Mouse (Mus musculus): ENCODE data around the gene Syn3. TPM values are rescaled to one million over a fixed set of nuclear protein-coding genes. Genes with fewer than 3 reads are reported as not detected.

Gene Syn3
- polyA plus RNA-seq, 1 experiment = 2.6 TPM

DNA sequence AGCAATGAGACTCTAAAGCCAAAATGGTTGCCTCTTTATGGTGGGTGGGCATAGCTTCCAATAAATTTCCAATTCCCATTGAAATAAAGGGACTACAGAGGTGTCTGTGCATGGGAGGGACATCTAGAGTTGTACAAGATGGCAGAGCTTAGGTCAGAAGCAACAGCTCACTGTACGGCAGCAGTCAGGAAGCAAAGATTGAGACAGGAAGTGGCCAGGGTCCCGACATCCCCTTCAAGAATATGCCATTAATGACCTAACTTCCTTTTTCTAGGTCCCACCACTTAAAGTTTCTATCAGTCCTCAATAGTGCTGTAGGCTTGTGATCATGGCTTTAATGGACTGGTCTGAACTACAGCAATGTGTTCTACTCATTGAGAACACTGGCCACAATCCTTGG lies 330.6 kb downstream of the Syn3 start:
- Histone ChIP-seq H3K36me3 (ENCODE audit: control insufficient read depth, insufficient read depth, low read length, poor library complexity, severe bottlenecking) (no peaks in the 10 kb centered on the region), H3K9me3 (replicated peaks; ENCODE audit: control insufficient read depth, insufficient read depth, low read length, poor library complexity, severe bottlenecking) (0 out of 2 replicates have a peak, but pooled peaks cover 2% of the 10 kb centered on the region), H3K27me3 (ENCODE audit: control insufficient read depth, insufficient read depth, low read length, poor library complexity, severe bottlenecking) (no peaks in the 10 kb centered on the region), H3K4me3 (ENCODE audit: low read depth, low read length) (no peak overlapping the region), H3K27ac (ENCODE audit: insufficient read depth, low read length) (no peak overlapping the region), H3K9ac (ENCODE audit: low read depth, poor library complexity, severe bottlenecking) (no peak overlapping the region), H3K4me1 (ENCODE audit: control insufficient read depth, insufficient read depth, low read length) (no peaks in the 10 kb centered on the region)
- TF ChIP-seq POLR2A (IDR thresholded peaks at IDR 0.05; ENCODE audit: insufficient read depth, low read length) (no peak), CTCF (IDR thresholded peaks at IDR 0.05; ENCODE audit: low read depth, low read length) (no peak), EP300 (IDR thresholded peaks at IDR 0.05; ENCODE audit: insufficient read depth, low read depth, low read length) (no peak)

DNA sequence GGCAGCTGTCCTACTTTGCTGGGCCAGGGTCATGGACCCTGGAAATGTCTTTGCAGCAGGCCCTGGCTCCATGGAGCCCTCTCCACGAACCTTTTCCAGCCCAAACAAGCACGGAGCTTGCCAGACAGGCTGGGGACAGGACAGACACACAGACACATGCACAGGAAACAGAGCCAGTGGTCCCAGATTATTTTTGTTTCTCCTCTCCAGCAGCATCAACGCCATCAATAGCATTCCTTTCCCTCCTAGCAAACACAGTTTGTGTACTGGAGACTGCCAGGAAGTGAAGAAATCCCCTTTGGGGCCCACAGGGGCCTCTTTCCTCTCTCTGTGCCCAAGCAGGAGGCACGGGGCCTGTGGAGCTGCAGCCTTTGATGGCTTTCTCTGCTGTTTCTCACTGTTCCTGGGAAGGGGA lies 331.8 kb downstream of the Syn3 start:
- no peaks in the 10 kb centered on the region for H3K27me3 ChIP-seq (ENCODE audit: control insufficient read depth, insufficient read depth, low read length, poor library complexity, severe bottlenecking)
- H3K27ac ChIP-seq (ENCODE audit: insufficient read depth, low read length) = no peak overlapping the region
- H3K9ac ChIP-seq (ENCODE audit: low read depth, poor library complexity, severe bottlenecking) = no peak overlapping the region
- no peaks in the 10 kb centered on the region for H3K36me3 ChIP-seq (ENCODE audit: control insufficient read depth, insufficient read depth, low read length, poor library complexity, severe bottlenecking)
- no peaks in the 10 kb centered on the region for H3K4me1 ChIP-seq (ENCODE audit: control insufficient read depth, insufficient read depth, low read length)
- no peaks in the 10 kb centered on the region for H3K9me3 ChIP-seq (replicated peaks; ENCODE audit: control insufficient read depth, insufficient read depth, low read length, poor library complexity, severe bottlenecking)
- TF ChIP-seq EP300 (IDR thresholded peaks at IDR 0.05; ENCODE audit: insufficient read depth, low read depth, low read length) (no peak), CTCF (IDR thresholded peaks at IDR 0.05; ENCODE audit: low read depth, low read length) (no peak), POLR2A (IDR thresholded peaks at IDR 0.05; ENCODE audit: insufficient read depth, low read length) (no peak)
- no peak overlapping the region for H3K4me3 ChIP-seq (ENCODE audit: low read depth, low read length)

DNA sequence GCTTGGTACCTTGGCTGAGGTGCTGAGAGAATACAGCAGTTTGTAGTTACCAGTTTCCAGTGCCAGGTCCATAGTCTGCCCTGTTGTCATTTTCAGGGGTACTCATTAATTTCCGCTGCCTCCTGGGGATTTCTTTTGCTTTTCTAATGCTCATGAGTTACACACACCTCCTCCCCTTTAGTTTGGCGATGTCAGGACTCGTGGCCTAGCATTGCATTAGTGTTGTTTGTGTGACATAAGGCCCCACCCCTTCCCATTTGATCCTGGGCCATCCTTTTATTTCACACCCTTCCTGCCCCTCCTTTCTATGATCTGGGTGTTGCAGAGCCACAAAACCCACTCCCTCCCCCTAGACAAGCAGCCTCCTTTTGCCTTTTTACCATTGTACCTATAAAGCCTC lies 334.6 kb downstream of the Syn3 start:
- no peaks in the 10 kb centered on the region; the same call in 1 of the 2 replicates for H3K27me3 ChIP-seq (ENCODE audit: control insufficient read depth, insufficient read depth, low read length, poor library complexity, severe bottlenecking)
- no peak overlapping the region for H3K9ac ChIP-seq (ENCODE audit: low read depth, poor library complexity, severe bottlenecking)
- H3K4me1 ChIP-seq (ENCODE audit: control insufficient read depth, insufficient read depth, low read length) = no peaks in the 10 kb centered on the region
- no peaks in the 10 kb centered on the region for H3K36me3 ChIP-seq (ENCODE audit: control insufficient read depth, insufficient read depth, low read length, poor library complexity, severe bottlenecking)
- no peak overlapping the region for H3K27ac ChIP-seq (ENCODE audit: insufficient read depth, low read length)
- TF ChIP-seq EP300 (IDR thresholded peaks at IDR 0.05; ENCODE audit: insufficient read depth, low read depth, low read length) (no peak), CTCF (IDR thresholded peaks at IDR 0.05; ENCODE audit: low read depth, low read length) (no peak), POLR2A (IDR thresholded peaks at IDR 0.05; ENCODE audit: insufficient read depth, low read length) (no peak)
- H3K9me3 ChIP-seq (replicated peaks; ENCODE audit: control insufficient read depth, insufficient read depth, low read length, poor library complexity, severe bottlenecking) = no peaks in the 10 kb centered on the region
- H3K4me3 ChIP-seq (ENCODE audit: low read depth, low read length) = no peak overlapping the region

DNA sequence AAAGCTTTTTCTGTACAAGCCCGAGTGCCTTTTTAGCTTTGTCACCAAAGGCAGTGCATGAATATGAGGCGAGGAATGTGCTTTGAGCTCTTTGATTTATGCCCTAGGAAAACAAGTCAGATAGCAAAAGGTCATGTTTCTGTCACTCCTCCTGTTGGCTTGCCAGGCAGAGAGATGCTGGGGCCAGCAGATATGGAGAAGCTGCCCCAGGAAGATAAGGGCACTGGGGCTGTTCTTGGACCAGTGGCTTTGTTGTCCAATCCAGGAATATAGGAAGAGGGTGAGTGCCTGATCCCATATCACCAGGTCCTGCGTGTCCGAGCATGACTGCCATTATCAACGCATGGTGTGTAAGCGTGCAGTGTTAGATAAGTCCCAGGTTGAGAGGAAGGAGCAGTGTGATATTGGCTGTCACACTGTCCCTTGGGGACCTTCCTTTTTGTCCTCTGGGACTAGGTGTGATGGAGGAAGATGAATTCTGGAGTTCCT lies 336.9 kb downstream of the Syn3 start:
- H3K4me1 ChIP-seq (ENCODE audit: control insufficient read depth, insufficient read depth, low read length) = no peaks in the 10 kb centered on the region
- no peaks in the 10 kb centered on the region for H3K36me3 ChIP-seq (ENCODE audit: control insufficient read depth, insufficient read depth, low read length, poor library complexity, severe bottlenecking)
- no peak overlapping the region for H3K4me3 ChIP-seq (ENCODE audit: low read depth, low read length)
- no peak for TF ChIP-seq CTCF (IDR thresholded peaks at IDR 0.05; ENCODE audit: low read depth, low read length)
- no peak for TF ChIP-seq EP300 (IDR thresholded peaks at IDR 0.05; ENCODE audit: insufficient read depth, low read depth, low read length)
- TF ChIP-seq POLR2A (IDR thresholded peaks at IDR 0.05; ENCODE audit: insufficient read depth, low read length) = no peak
- H3K27ac ChIP-seq (ENCODE audit: insufficient read depth, low read length) = no peak overlapping the region
- no peaks in the 10 kb centered on the region; the same call in 1 of the 2 replicates for H3K27me3 ChIP-seq (ENCODE audit: control insufficient read depth, insufficient read depth, low read length, poor library complexity, severe bottlenecking)
- no peak overlapping the region for H3K9ac ChIP-seq (ENCODE audit: low read depth, poor library complexity, severe bottlenecking)
- H3K9me3 ChIP-seq (replicated peaks; ENCODE audit: control insufficient read depth, insufficient read depth, low read length, poor library complexity, severe bottlenecking) = no peaks in the 10 kb centered on the region

DNA sequence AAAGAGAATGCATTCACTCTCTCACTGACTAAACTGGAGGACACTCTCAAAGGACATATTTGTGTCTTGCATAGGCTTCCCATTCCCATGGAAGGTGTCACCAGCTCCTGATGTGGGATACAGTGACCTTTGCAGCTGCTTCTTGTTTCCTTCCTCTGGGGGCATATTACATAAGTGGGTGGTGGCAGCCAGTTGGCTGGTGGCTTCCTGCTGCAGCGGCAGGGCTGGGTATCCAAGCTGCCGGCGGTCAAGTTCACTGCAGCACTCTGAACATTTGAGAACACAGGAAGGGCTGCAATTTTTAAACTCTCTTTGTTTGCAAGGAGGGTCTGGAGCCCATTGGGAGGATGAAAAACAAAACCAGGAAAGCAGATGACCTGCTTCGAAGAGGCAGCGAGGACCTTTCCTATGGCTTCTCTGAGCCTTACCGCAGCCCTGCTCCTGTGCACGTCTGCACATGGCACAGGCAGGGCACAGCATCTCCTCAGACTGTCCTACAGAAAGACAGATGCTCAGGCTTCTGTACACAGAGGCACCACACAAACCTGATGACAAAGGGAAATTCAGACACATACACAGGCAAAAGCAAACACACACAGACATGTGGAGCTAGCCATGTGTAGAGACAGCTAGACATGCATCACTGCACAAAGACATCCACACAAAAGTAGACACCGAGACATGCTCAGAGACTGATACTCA lies 340.3 kb downstream of the Syn3 start:
- H3K27me3 ChIP-seq (ENCODE audit: control insufficient read depth, insufficient read depth, low read length, poor library complexity, severe bottlenecking) = no peaks in the 10 kb centered on the region; the same call in 1 of the 2 replicates
- TF ChIP-seq POLR2A (IDR thresholded peaks at IDR 0.05; ENCODE audit: insufficient read depth, low read length) (no peak), EP300 (IDR thresholded peaks at IDR 0.05; ENCODE audit: insufficient read depth, low read depth, low read length) (no peak), CTCF (IDR thresholded peaks at IDR 0.05; ENCODE audit: low read depth, low read length) (no peak)

DNA sequence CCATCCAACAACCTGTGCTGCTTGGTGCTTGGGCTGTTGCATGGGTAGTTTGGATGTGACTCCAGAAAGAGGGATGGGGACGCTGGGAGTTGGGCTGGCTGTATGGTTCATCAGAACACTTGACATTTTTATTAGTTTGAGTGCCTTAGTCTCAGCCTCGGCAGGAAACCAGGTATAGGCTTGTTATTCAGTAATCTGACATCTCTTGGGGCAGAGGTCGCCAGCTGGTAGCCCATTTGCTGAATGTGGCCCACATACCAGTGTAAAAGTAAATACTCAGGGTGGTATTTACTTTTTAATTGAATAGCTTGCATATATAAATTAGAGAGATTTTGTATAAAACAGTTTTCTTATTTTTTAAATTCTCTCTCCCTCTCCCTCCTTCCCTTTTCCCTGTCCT lies 343.4 kb downstream of the Syn3 start:
- Histone ChIP-seq H3K4me1 (ENCODE audit: control insufficient read depth, insufficient read depth, low read length) (no peaks in the 10 kb centered on the region), H3K27me3 (ENCODE audit: control insufficient read depth, insufficient read depth, low read length, poor library complexity, severe bottlenecking) (no peaks in the 10 kb centered on the region), H3K27ac (ENCODE audit: insufficient read depth, low read length) (no peak overlapping the region), H3K4me3 (ENCODE audit: low read depth, low read length) (no peak overlapping the region), H3K9ac (ENCODE audit: low read depth, poor library complexity, severe bottlenecking) (no peak overlapping the region), H3K36me3 (ENCODE audit: control insufficient read depth, insufficient read depth, low read length, poor library complexity, severe bottlenecking) (no peaks in the 10 kb centered on the region), H3K9me3 (replicated peaks; ENCODE audit: control insufficient read depth, insufficient read depth, low read length, poor library complexity, severe bottlenecking) (no peaks in the 10 kb centered on the region)
- no peak for TF ChIP-seq EP300 (IDR thresholded peaks at IDR 0.05; ENCODE audit: insufficient read depth, low read depth, low read length)
- TF ChIP-seq POLR2A (IDR thresholded peaks at IDR 0.05; ENCODE audit: insufficient read depth, low read length) = no peak
- TF ChIP-seq CTCF (IDR thresholded peaks at IDR 0.05; ENCODE audit: low read depth, low read length) = no peak

More for the DNA sequence above, 340.3 kb downstream of the Syn3 start:
- H3K9me3 ChIP-seq (replicated peaks; ENCODE audit: control insufficient read depth, insufficient read depth, low read length, poor library complexity, severe bottlenecking) = no peaks in the 10 kb centered on the region
- no peak overlapping the region for H3K4me3 ChIP-seq (ENCODE audit: low read depth, low read length)
- no peaks in the 10 kb centered on the region for H3K4me1 ChIP-seq (ENCODE audit: control insufficient read depth, insufficient read depth, low read length)
- no peaks in the 10 kb centered on the region for H3K36me3 ChIP-seq (ENCODE audit: control insufficient read depth, insufficient read depth, low read length, poor library complexity, severe bottlenecking)
- H3K9ac ChIP-seq (ENCODE audit: low read depth, poor library complexity, severe bottlenecking) = no peak overlapping the region
- no peak overlapping the region for H3K27ac ChIP-seq (ENCODE audit: insufficient read depth, low read length)

All from ES-Bruce4 (cell line).